Mouse (Mus musculus): ENCODE measurements around the gene Nt5m. TPM values are rescaled to one million over a fixed set of nuclear protein-coding genes. Genes with fewer than 3 reads are reported as not detected.

Nt5m gene
- 13.7 TPM for total RNA-seq (2023)

GRCm38 (mm10) chr11:59839008-59839458 lies at the start of gene Nt5m:
Nt5m (plus strand) TSS chr11:59839447.

DNA sequence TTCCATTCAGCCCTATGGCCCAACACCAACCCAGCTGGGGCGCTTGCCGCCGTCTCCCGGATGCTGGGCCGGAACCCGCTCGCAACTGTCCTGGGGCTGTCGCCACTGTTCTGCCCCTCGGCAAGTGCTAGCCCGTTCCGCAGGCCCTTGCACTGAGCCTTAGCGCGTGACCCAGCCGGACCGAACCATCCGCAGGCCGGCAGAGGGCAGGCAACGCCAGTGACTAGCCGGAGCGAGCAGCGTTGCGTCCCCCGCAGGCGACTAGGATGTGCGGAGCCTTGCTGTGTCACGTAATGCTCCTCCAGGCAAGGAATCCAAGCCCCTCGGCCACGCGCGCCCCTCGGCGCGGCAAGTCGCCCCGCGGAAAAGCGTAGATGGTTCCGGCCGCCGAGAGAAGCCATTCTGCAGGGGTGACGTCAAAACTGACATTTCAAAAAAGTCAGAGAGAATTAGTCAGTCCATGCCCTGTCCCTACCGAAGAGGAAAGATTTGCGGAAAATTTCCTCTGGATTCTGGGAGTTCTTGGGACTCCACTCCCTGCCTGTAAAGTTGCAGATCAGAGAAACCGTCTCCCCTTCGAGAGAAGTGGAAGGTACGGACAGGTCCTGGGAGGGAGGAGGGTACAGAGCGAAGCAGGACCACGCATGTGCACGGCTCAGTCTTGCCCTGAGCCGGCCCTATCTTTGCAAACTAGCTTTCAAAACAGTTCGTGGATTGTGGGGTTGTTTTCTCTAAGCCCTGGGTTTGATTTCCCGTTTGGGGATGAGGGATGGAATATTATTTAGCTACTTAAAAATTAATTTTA lies 29.4 kb upstream of the Nt5m start, which contains the start of gene Flcn:
TSS of gene Flcn (minus strand) at position 347 of the 805 bp plus-strand sequence.

DNA sequence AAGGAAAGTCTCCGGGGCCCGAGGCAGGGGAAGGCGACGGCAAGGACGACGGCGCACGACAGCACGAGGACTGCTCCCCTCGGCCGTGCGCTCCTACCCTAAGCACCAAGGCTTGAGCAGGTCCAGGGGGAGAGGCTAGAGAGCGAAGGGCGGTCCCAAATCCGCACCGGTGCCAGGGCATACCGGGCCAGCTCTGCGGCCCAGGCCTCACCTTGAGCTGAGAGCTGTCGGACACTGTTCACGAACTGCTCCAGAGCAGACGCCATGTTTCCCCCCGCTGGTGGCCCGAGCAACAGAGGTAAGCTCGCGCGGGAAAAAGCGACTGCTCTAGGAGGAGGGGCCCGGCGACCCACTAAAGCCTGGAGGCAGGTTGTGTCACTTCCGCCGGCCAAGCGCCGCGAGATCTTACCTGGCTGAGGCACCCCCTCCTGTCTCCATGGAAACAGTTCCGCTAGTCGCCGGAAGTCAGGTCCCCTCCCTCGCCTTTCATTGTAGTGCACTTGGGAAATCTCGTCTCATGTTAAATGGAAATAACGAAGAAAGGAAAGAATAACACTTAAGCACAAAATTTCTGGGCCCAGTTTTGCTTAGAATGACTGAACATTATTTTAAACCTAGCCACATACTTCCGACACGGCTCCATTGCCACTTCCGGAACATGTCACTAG lies 346 bp downstream of the Nt5m start, which contains the start of gene Cops3:
TSS of gene Cops3 (minus strand) at position 380 of the 668 bp plus-strand sequence.

Other genes with a start within 250 kb of the Nt5m start
- gene Olfr223, start 246.2 kb upstream of the Nt5m start, total RNA-seq (2023), result not detected
- gene Mprip, start 178.1 kb upstream of the Nt5m start, total RNA-seq (2023), result 49.3 TPM
- not detected for gene Pld6, start 51.8 kb upstream of the Nt5m start, total RNA-seq (2023)
- gene Flcn, start 29.4 kb upstream of the Nt5m start, total RNA-seq (2023), result 70.6 TPM
- gene Cops3, start 391 bp downstream of the Nt5m start, total RNA-seq (2023), result 72.8 TPM
- gene Med9, start 108.8 kb downstream of the Nt5m start, total RNA-seq (2023), result 7.4 TPM
- gene Rasd1, start 125.5 kb downstream of the Nt5m start, total RNA-seq (2023), result 2.8 TPM
- 2.7 TPM for gene Pemt, start 207.0 kb downstream of the Nt5m start, total RNA-seq (2023)